Mouse (Mus musculus) forebrain, embryonic 10.5 days (tissue): Measurements from ENCODE around the gene Dlst. TPM values are rescaled to one million over a fixed set of nuclear protein-coding genes. Genes with fewer than 3 reads are reported as not detected.

ENCODE experiments used
- DNase-seq: peaks from one replicate; pipeline ENCODE4 v3.0.0-alpha.2; 2017; ENCODE audit warnings: low spot score; ENCODE audit errors: extremely low spot score
- H3K27ac ChIP-seq: fragments of 300-500 bp; sonication (generic); 2 replicates; pipeline ENCODE4 v1.5.1; 2016; ENCODE audit warnings: mild to moderate bottlenecking
- H3K27me3 ChIP-seq: fragments of 300-500 bp; sonication (generic); 2 replicates; pipeline ENCODE4 v1.6.1; 2016; ENCODE audit warnings: mild to moderate bottlenecking; ENCODE audit not compliant: poor library complexity, severe bottlenecking
- H3K36me3 ChIP-seq: fragments of 300-500 bp; sonication (generic); replicated peaks from 2 replicates; pipeline ENCODE4 v1.6.1; 2016; ENCODE audit warnings: mild to moderate bottlenecking, moderate library complexity
- H3K4me1 ChIP-seq: fragments of 300-500 bp; sonication (generic); 2 replicates; pipeline ENCODE4 v1.6.1; 2016
- H3K4me3 ChIP-seq: fragments of 300-500 bp; sonication (generic); 2 replicates; pipeline ENCODE4 v1.5.1; 2016; ENCODE audit warnings: mild to moderate bottlenecking, moderate library complexity
- H3K9me3 ChIP-seq: fragments of 300-500 bp; sonication (generic); 2 replicates; pipeline ENCODE4 v1.6.1; 2016; ENCODE audit warnings: mild to moderate bottlenecking, moderate library complexity
- WGBS: fragments of 180-500 bp; shearing (Covaris S2); methylation state at CpG from one replicate; pipeline ENCODE4 v1.1.7; 2016; 5-methylcytosine and 5-hydroxymethylcytosine counted together
- polyA plus RNA-seq: library from polyadenylated mRNA; unstranded; fragments of >200 nt; fragmentation: Nextera tagmentation; extraction: Ambion mirVana; gene quantifications from 2 replicates; pipeline ENCODE4 v1.2.1, GENCODE M21; 2016

Gene Dlst
- polyA plus RNA-seq, 1 experiment from 2014 or later, result 122 TPM

- 89% methylated on average over 5 of the region's 5 CpGs for WGBS
- no peak for DNase-seq
- no peak overlapping the region for H3K4me3 ChIP-seq
- no peaks in the 10 kb centered on the region for H3K27me3 ChIP-seq
- H3K27ac ChIP-seq, result no peak overlapping the region
- H3K4me1 ChIP-seq, result peaks cover 22% of the 10 kb centered on the region
- no peaks in the 10 kb centered on the region for H3K9me3 ChIP-seq
- no peaks in the 10 kb centered on the region for H3K36me3 ChIP-seq
These were observed 9.0 kb upstream of the Dlst start for GRCm38 (mm10) chr12:85101521-85102106.

DNA sequence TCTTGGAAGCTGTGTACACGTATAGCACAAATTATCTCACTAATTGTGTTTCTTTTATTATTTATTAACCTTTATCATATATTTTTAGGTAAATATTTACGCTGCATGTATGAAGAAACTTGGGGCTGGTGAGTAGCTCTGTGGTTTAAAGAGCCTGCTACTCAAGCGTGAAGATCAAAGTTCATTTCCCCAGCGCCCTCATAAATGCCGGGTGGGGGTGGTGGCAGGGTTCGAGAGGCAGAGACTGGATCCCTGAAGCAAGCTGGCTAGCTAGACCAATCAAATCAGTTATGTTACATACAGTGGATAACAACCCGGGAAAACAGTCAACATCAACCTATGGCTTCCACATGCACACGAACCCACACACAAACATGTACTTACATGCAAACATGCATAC lies 7.5 kb upstream of the Dlst start:
- no peaks in the 10 kb centered on the region for H3K36me3 ChIP-seq
- no peak for DNase-seq
- 90% methylated on average over 8 of the region's 8 CpGs for WGBS
- no peaks in the 10 kb centered on the region for H3K9me3 ChIP-seq
- no peak overlapping the region for H3K27ac ChIP-seq
- peaks cover 25% of the 10 kb centered on the region for H3K4me1 ChIP-seq
- no peaks in the 10 kb centered on the region for H3K27me3 ChIP-seq
- H3K4me3 ChIP-seq, result no peak overlapping the region

- Histone ChIP-seq H3K27me3 (no peaks in the 10 kb centered on the region), H3K4me3 (no peak overlapping the region), H3K9me3 (no peaks in the 10 kb centered on the region), H3K27ac (no peak overlapping the region), H3K36me3 (no peaks in the 10 kb centered on the region), H3K4me1 (peaks cover 37% of the 10 kb centered on the region)
- 91% methylated on average over 8 of the region's 8 CpGs for WGBS
- no peak for DNase-seq
These were observed 5.8 kb upstream of the Dlst start for GRCm38 (mm10) chr12:85104789-85105188.

- no peaks in the 10 kb centered on the region for H3K27me3 ChIP-seq
- H3K4me1 ChIP-seq, result peaks cover 40% of the 10 kb centered on the region
- DNase-seq, result peak; percentile 34
- no peaks in the 10 kb centered on the region for H3K36me3 ChIP-seq
- H3K4me3 ChIP-seq, result peak overlapping the region; percentile 36
- no peak overlapping the region for H3K27ac ChIP-seq
- 3% methylated on average over 8 of the region's 8 CpGs for WGBS
- no peaks in the 10 kb centered on the region for H3K9me3 ChIP-seq
These were observed 4.3 kb upstream of the Dlst start for GRCm38 (mm10) chr12:85106292-85106691.

DNA sequence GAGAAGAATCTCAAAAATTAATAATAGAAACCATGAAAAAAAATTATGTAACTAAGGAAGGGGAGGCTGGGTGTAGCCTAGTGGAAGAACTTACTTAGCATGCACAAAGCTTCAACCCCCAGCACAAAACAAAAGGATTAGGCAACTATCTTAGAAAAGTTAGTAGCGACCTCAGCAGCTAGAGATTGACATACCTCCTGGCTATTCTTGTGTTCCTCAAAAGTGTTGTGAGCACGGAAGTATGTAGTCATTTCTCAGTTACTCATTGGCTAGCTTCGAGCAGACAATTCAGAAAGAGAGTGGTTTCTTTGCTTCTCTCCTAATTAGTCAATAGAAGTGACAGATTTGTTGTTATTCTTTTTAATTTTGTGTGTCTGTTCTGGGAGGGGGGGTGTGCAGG lies 2.0 kb upstream of the Dlst start:
- Histone ChIP-seq H3K36me3 (peaks cover 8% of the 10 kb centered on the region), H3K4me1 (peaks cover 60% of the 10 kb centered on the region), H3K4me3 (no peak overlapping the region), H3K27me3 (no peaks in the 10 kb centered on the region), H3K9me3 (no peaks in the 10 kb centered on the region), H3K27ac (no peak overlapping the region)
- DNase-seq, result no peak
- 60% methylated on average over 3 of the region's 3 CpGs for WGBS

- H3K27me3 ChIP-seq, result no peaks in the 10 kb centered on the region
- H3K4me1 ChIP-seq, result peaks cover 57% of the 10 kb centered on the region
- peaks cover 12% of the 10 kb centered on the region for H3K36me3 ChIP-seq
- no peaks in the 10 kb centered on the region for H3K9me3 ChIP-seq
- no peak for DNase-seq
- peak overlapping the region; percentile 91 for H3K27ac ChIP-seq
- WGBS, result 22% methylated on average over 4 of the region's 4 CpGs
- peak overlapping the region; percentile 79; the same call in 1 of the 2 replicates for H3K4me3 ChIP-seq
These were observed 1.2 kb upstream of the Dlst start for GRCm38 (mm10) chr12:85109426-85109825.

- Histone ChIP-seq H3K27me3 (no peaks in the 10 kb centered on the region), H3K9me3 (no peaks in the 10 kb centered on the region), H3K4me3 (peak overlapping the region; percentile 79), H3K36me3 (peaks cover 20% of the 10 kb centered on the region), H3K4me1 (peaks cover 57% of the 10 kb centered on the region), H3K27ac (peak overlapping the region; percentile 91)
- 16% methylated on average over 18 of the region's 18 CpGs for WGBS
- DNase-seq, result no peak
These were observed 479 bp upstream of the Dlst start for GRCm38 (mm10) chr12:85110011-85110697.

- Histone ChIP-seq H3K4me1 (peaks cover 44% of the 10 kb centered on the region), H3K4me3 (peak overlapping the region; percentile 79; the same call in 1 of the 2 replicates), H3K27ac (no peak overlapping the region), H3K27me3 (no peaks in the 10 kb centered on the region), H3K36me3 (peaks cover 40% of the 10 kb centered on the region), H3K9me3 (no peaks in the 10 kb centered on the region)
- 90% methylated on average over 7 of the region's 7 CpGs for WGBS
- DNase-seq, result no peak
These were observed 2.1 kb downstream of the Dlst start for GRCm38 (mm10) chr12:85112550-85113251.

DNA sequence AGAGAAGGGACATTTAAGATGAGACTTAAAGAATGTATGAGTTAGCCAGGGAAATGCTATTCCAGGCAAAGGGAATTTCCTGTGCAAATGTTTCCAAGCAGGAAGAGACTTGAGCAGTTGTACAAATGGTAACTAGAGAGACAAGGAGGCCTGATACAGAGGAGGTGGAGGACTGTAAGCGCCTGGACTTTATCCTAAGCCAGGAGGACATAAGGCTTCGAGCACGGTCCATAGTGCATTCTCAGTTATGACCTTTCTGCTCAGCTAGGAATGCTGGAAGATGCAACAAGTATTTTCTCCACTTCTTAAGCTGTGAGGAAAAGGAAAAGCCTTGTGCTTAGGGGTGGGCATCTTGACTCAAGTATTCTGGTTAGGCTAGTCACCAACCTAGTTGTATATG lies 2.7 kb downstream of the Dlst start:
- H3K27ac ChIP-seq, result no peak overlapping the region
- WGBS, result 92% methylated on average over 3 of the region's 3 CpGs

DNA sequence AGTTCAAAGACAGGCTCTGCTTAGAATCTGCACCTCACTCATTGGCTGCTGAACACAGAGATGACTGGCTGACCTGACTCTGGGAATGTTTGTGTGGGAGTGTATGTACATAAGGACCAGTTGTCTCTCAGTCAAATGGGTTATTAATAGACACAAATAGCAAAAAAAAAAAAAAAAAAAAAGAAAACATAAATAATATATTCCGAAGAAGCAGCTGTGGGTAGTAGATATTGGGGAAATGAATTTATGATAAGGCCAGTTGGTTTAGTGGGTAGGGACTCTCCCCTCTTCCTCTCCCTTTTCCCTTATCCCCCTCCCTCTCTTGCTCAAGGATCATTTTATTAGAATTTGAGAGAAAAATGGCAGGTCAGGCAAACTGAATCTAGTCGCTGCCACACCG lies 3.3 kb downstream of the Dlst start:
- Histone ChIP-seq H3K4me3 (no peak overlapping the region), H3K27ac (no peak overlapping the region), H3K36me3 (peaks cover 52% of the 10 kb centered on the region), H3K4me1 (peaks cover 40% of the 10 kb centered on the region), H3K27me3 (no peaks in the 10 kb centered on the region), H3K9me3 (no peaks in the 10 kb centered on the region)
- DNase-seq, result no peak
- 95% methylated on average over 3 of the region's 3 CpGs for WGBS

More for the DNA sequence above, 2.7 kb downstream of the Dlst start:
- no peaks in the 10 kb centered on the region for H3K27me3 ChIP-seq
- peaks cover 44% of the 10 kb centered on the region for H3K4me1 ChIP-seq
- no peaks in the 10 kb centered on the region for H3K9me3 ChIP-seq
- DNase-seq, result no peak
- no peak overlapping the region for H3K4me3 ChIP-seq
- H3K36me3 ChIP-seq, result peaks cover 46% of the 10 kb centered on the region

DNA sequence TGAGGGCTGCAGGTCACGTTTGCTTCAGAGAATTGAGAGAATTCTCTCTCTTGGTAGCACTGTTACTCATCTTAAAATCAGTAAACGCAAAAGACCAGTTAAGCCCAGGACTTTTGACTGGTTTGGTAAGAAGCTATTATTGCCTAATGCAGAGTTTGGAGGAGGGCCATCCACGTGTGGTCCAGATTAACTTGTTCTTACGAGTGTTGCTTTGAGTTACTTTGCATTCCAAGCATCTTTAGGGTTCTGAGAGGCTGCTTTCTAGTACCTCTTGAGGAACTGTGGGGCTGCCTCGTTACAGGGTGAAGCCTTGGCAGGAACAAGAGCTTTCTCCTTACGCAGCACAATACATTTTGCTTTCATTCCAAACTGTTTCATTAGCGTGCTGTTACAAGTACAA lies 5.0 kb downstream of the Dlst start:
- H3K27ac ChIP-seq, result no peak overlapping the region
- peaks cover 70% of the 10 kb centered on the region for H3K36me3 ChIP-seq
- 77% methylated on average over 7 of the region's 7 CpGs for WGBS

GRCm38 (mm10) chr12:85121806-85122459 lies 11.3 kb downstream of the Dlst start:
- Histone ChIP-seq H3K4me3 (no peak overlapping the region), H3K27me3 (no peaks in the 10 kb centered on the region), H3K36me3 (peaks cover 97% of the 10 kb centered on the region), H3K4me1 (no peaks in the 10 kb centered on the region), H3K27ac (no peak overlapping the region), H3K9me3 (no peaks in the 10 kb centered on the region)
- DNase-seq, result no peak
- 94% methylated on average over 9 of the region's 9 CpGs for WGBS

More for the DNA sequence above, 5.0 kb downstream of the Dlst start:
- Histone ChIP-seq H3K4me1 (peaks cover 23% of the 10 kb centered on the region), H3K9me3 (no peaks in the 10 kb centered on the region), H3K27me3 (no peaks in the 10 kb centered on the region), H3K4me3 (no peak overlapping the region)
- DNase-seq, result no peak
